Mouse (Mus musculus): ENCODE data around the gene Myo18b.

- TF ChIP-seq ETS1 (conservative IDR thresholded peaks at IDR 0.05; ENCODE audit: low read depth, low read length) (no peak), CTCF (conservative IDR thresholded peaks at IDR 0.05 in 1 of 2, IDR thresholded peaks at IDR 0.05 in 1 of 2; ENCODE audit: low read depth in 2 of 2, low read length in 2 of 2) (no peak), MYC (IDR thresholded peaks at IDR 0.05; ENCODE audit: low read depth, low read length) (no peak), CHD2 (IDR thresholded peaks at IDR 0.05; ENCODE audit: low read length) (no peak), UBTF (IDR thresholded peaks at IDR 0.05; ENCODE audit: low read depth, low read length) (no peak), EP300 (IDR thresholded peaks at IDR 0.05; ENCODE audit: low read length) (no peak), POLR2A (IDR thresholded peaks at IDR 0.05; ENCODE audit: low read depth, low read length) (no peak), GABPA (IDR thresholded peaks at IDR 0.05; ENCODE audit: insufficient replicate concordance, low read depth, low read length) (no peak), HCFC1 (IDR thresholded peaks at IDR 0.05; ENCODE audit: low read depth, low read length) (no peak), USF1 (IDR thresholded peaks at IDR 0.05; ENCODE audit: low read depth, low read length) (no peak)
Measured at GRCm38 (mm10) chr5:112663701-112664100, 232.5 kb downstream of the Myo18b start.
